Mouse (Mus musculus): Measurements from ENCODE around the gene Ifi206.

DNA sequence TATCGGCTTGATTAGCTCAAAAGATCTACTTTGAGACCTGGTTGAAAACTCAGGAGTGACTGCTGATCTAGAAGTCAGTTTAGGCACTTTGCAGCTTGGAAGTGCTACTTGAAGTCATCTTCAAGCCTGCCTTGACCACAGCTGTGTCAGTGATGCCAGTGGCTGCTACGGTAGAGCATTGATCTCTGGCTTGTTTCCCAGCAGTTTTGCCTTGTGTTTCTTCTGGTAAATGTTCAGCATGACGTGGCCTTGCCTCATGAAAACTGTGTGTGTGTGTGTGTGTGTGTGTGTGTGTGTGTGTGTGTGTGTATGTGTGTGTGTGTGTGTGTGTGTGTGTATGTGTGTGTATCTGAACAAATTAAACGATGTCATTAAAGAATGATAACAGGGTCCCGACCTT is 34.1 kb downstream of the Ifi206 start:
- TF ChIP-seq POLR2A (IDR thresholded peaks at IDR 0.05; ENCODE audit: borderline replicate concordance, insufficient read depth, low read length) (no peak), CTCF (IDR thresholded peaks at IDR 0.05; ENCODE audit: borderline replicate concordance, insufficient read depth, low read depth, low read length) (no peak)

Data from cerebellum, adult 2 months (tissue).